Mouse (Mus musculus) layer of hippocampus, postnatal 25 days (tissue): ENCODE measurements around the gene Asb18. TPM values are rescaled to one million over a fixed set of nuclear protein-coding genes. Genes with fewer than 3 reads are reported as not detected.
A peak's percentile ranks its signal among the peaks of the same experiment; 100 is the strongest.

Experiments used
- DNase-seq, 2 experiments: peaks; one replicate each; pipeline ENCODE4 v3.0.0; 2022; ENCODE audit warnings: mixed read lengths in 2 of 2, low spot score in 1 of 2; ENCODE audit errors: extremely low spot score in 1 of 2
- total RNA-seq, 2 experiments: library from RNA; stranded (reverse); gene quantifications; 2 replicates each; pipeline ENCODE4 v1.2.3; 2021

Asb18 gene
- 1 to 10 TPM; 2.7 to 3.2 TPM for total RNA-seq

- no peak for DNase-seq
These were observed at the start of gene Asb18 for GRCm38 (mm10) chr1:90014446-90014845. TSS of gene Asb18 (minus strand) at chr1:90014666.

GRCm38 (mm10) chr1:90060599-90060998 lies 46.1 kb upstream of the Asb18 start:
- peak; percentile 53 to 73 for DNase-seq

GRCm38 (mm10) chr1:90060054-90060453 lies 45.6 kb upstream of the Asb18 start:
- no peak for DNase-seq

- DNase-seq: peak in 1 of 2 experiments; percentile 25
These were observed 40.5 kb upstream of the Asb18 start for GRCm38 (mm10) chr1:90054991-90055390.

GRCm38 (mm10) chr1:90051347-90051746 lies 36.9 kb upstream of the Asb18 start:
- DNase-seq: peak in 1 of 2 experiments; percentile 62

GRCm38 (mm10) chr1:90050046-90050739 lies 35.7 kb upstream of the Asb18 start:
- DNase-seq: no peak

GRCm38 (mm10) chr1:90028305-90028704 lies 13.8 kb upstream of the Asb18 start:
- DNase-seq: no peak

GRCm38 (mm10) chr1:90026945-90027344 lies 12.5 kb upstream of the Asb18 start:
- peak in 1 of 2 experiments; percentile 29 for DNase-seq

- no peak for DNase-seq
These were observed 5.9 kb upstream of the Asb18 start for GRCm38 (mm10) chr1:90020336-90020735.

GRCm38 (mm10) chr1:90018071-90018470 lies 3.6 kb upstream of the Asb18 start:
- no peak for DNase-seq

GRCm38 (mm10) chr1:90013273-90013672 lies 1.2 kb downstream of the Asb18 start:
- DNase-seq: no peak

- DNase-seq: no peak
These were observed 1.6 kb downstream of the Asb18 start for GRCm38 (mm10) chr1:90012850-90013249.

- no peak for DNase-seq
These were observed 2.3 kb downstream of the Asb18 start for GRCm38 (mm10) chr1:90012168-90012567.

GRCm38 (mm10) chr1:90010077-90010476 lies 4.4 kb downstream of the Asb18 start:
- DNase-seq: no peak

- no peak for DNase-seq
These were observed 5.3 kb downstream of the Asb18 start for GRCm38 (mm10) chr1:90009188-90009587.

GRCm38 (mm10) chr1:90006666-90007065 lies 7.8 kb downstream of the Asb18 start:
- DNase-seq: peak; percentile 23 to 35

GRCm38 (mm10) chr1:90000981-90001380 lies 13.5 kb downstream of the Asb18 start:
- no peak for DNase-seq

- DNase-seq: no peak
These were observed 14.6 kb downstream of the Asb18 start for GRCm38 (mm10) chr1:89999858-90000257.

GRCm38 (mm10) chr1:89998696-89999095 lies 15.8 kb downstream of the Asb18 start:
- no peak for DNase-seq

GRCm38 (mm10) chr1:89998076-89998475 lies 16.4 kb downstream of the Asb18 start:
- no peak for DNase-seq

GRCm38 (mm10) chr1:89992256-89992655 lies 22.2 kb downstream of the Asb18 start:
- DNase-seq: no peak

GRCm38 (mm10) chr1:89977261-89977660 lies 37.2 kb downstream of the Asb18 start:
- DNase-seq: no peak
